Mouse (Mus musculus) NIH3T3 (cell line): Measurements from ENCODE around the gene Ankrd40.

Experiments used
- DNase-seq: peaks from one replicate; pipeline ENCODE4 v3.0.0-alpha.2; 2012; ENCODE audit warnings: low read depth

Gene Ankrd40

GRCm38 (mm10) chr11:94323271-94323925 is 4.4 kb upstream of the Ankrd40 start:
- DNase-seq: peak; percentile 52

GRCm38 (mm10) chr11:94324618-94325017 is 3.2 kb upstream of the Ankrd40 start:
- no peak for DNase-seq

- peak; percentile 53 for DNase-seq
Observed at GRCm38 (mm10) chr11:94326961-94327411, 815 bp upstream of the Ankrd40 start.

GRCm38 (mm10) chr11:94328644-94329025 is 834 bp downstream of the Ankrd40 start:
- no peak for DNase-seq

- DNase-seq: peak; percentile 88
Observed at GRCm38 (mm10) chr11:94329270-94329891, 1.6 kb downstream of the Ankrd40 start.

- no peak for DNase-seq
Observed at GRCm38 (mm10) chr11:94330211-94330610, 2.4 kb downstream of the Ankrd40 start.

GRCm38 (mm10) chr11:94332726-94333125 is 4.9 kb downstream of the Ankrd40 start:
- DNase-seq: no peak

- DNase-seq: no peak
Observed at GRCm38 (mm10) chr11:94334386-94334968, 6.7 kb downstream of the Ankrd40 start.

GRCm38 (mm10) chr11:94336551-94336950 is 8.8 kb downstream of the Ankrd40 start:
- peak; percentile 74 for DNase-seq

- DNase-seq: no peak
Observed at GRCm38 (mm10) chr11:94338347-94338746, 10.5 kb downstream of the Ankrd40 start.

- DNase-seq: peak; percentile 74
Observed at GRCm38 (mm10) chr11:94339732-94340585, 12.2 kb downstream of the Ankrd40 start.

GRCm38 (mm10) chr11:94340948-94341933 is 13.4 kb downstream of the Ankrd40 start:
- no peak for DNase-seq

- DNase-seq: no peak
Observed at GRCm38 (mm10) chr11:94342114-94342905, 14.5 kb downstream of the Ankrd40 start.

- DNase-seq: no peak
Observed at GRCm38 (mm10) chr11:94343955-94344358, 16.2 kb downstream of the Ankrd40 start.

- DNase-seq: no peak
Observed at GRCm38 (mm10) chr11:94344470-94344869, 16.7 kb downstream of the Ankrd40 start.

GRCm38 (mm10) chr11:94345926-94346325 is 18.1 kb downstream of the Ankrd40 start:
- DNase-seq: no peak

- peak; percentile 96 for DNase-seq
Observed at GRCm38 (mm10) chr11:94346611-94347010, 18.8 kb downstream of the Ankrd40 start.

- DNase-seq: no peak
Observed at GRCm38 (mm10) chr11:94347063-94347575, 19.3 kb downstream of the Ankrd40 start.

- DNase-seq: no peak
Observed at GRCm38 (mm10) chr11:94349839-94350238, 22.0 kb downstream of the Ankrd40 start.

- DNase-seq: no peak
Observed at GRCm38 (mm10) chr11:94350337-94350736, 22.5 kb downstream of the Ankrd40 start.
